Mouse (Mus musculus): ENCODE measurements around the gene Sox8.

Gene Sox8

GRCm38 (mm10) chr17:25579332-25580047 is 9.0 kb upstream of the Sox8 start:
- no peak for DNase-seq

GRCm38 (mm10) chr17:25578920-25579319 is 8.4 kb upstream of the Sox8 start, which contains the start of gene Lmf1:
Gene Lmf1, plus strand, starts transcription at chr17:25579085.
- peak; percentile 95 for DNase-seq

GRCm38 (mm10) chr17:25577702-25578101 is 7.2 kb upstream of the Sox8 start:
- DNase-seq = no peak

GRCm38 (mm10) chr17:25577263-25577662 is 6.8 kb upstream of the Sox8 start:
- no peak for DNase-seq

- no peak for DNase-seq
Observed at GRCm38 (mm10) chr17:25576034-25576433, 5.5 kb upstream of the Sox8 start.

GRCm38 (mm10) chr17:25575208-25575971 is 4.9 kb upstream of the Sox8 start:
- no peak for DNase-seq

GRCm38 (mm10) chr17:25571453-25571820 is 951 bp upstream of the Sox8 start:
- DNase-seq = no peak

GRCm38 (mm10) chr17:25569833-25570647 is 446 bp downstream of the Sox8 start:
- DNase-seq = no peak

GRCm38 (mm10) chr17:25568880-25569279 is 1.6 kb downstream of the Sox8 start:
- no peak for DNase-seq

- DNase-seq = no peak
Observed at GRCm38 (mm10) chr17:25568206-25568605, 2.3 kb downstream of the Sox8 start.

- DNase-seq = peak; percentile 50
Observed at GRCm38 (mm10) chr17:25567745-25568144, 2.7 kb downstream of the Sox8 start.

GRCm38 (mm10) chr17:25567261-25567660 is 3.2 kb downstream of the Sox8 start:
- DNase-seq = no peak

GRCm38 (mm10) chr17:25565860-25566600 is 4.5 kb downstream of the Sox8 start:
- no peak for DNase-seq

GRCm38 (mm10) chr17:25565244-25565643 is 5.2 kb downstream of the Sox8 start:
- DNase-seq = no peak

GRCm38 (mm10) chr17:25564481-25564880 is 6.0 kb downstream of the Sox8 start:
- no peak for DNase-seq

GRCm38 (mm10) chr17:25561223-25562028 is 9.1 kb downstream of the Sox8 start:
- no peak for DNase-seq

- no peak for DNase-seq
Observed at GRCm38 (mm10) chr17:25560554-25561222, 9.8 kb downstream of the Sox8 start.

GRCm38 (mm10) chr17:25559634-25560033 is 10.9 kb downstream of the Sox8 start:
- DNase-seq = no peak

GRCm38 (mm10) chr17:25556630-25557354 is 13.7 kb downstream of the Sox8 start:
- DNase-seq = no peak
